Mouse (Mus musculus) midbrain, embryonic 11.5 days (tissue): ENCODE data around the gene Ankrd44. TPM values are rescaled to one million over a fixed set of nuclear protein-coding genes. Genes with fewer than 3 reads are reported as not detected.

Experiments used
- ATAC-seq: fragments of 200-750 bp; cut with Nextera tagmentation; 2 replicates; pipeline ENCODE4 v1.8.0; 2017; ENCODE audit warnings: moderate TSS enrichment, moderate library complexity; ENCODE audit not compliant: low FRiP score
- DNase-seq: peaks from one replicate; pipeline ENCODE4 v3.0.0; 2015; ENCODE audit warnings: low spot score; ENCODE audit errors: missing footprints
- H3K27ac ChIP-seq: fragments of 300-500 bp; sonication (generic); 2 replicates; pipeline ENCODE4 v1.5.1; 2014; ENCODE audit warnings: low read depth, low read length
- H3K27me3 ChIP-seq: fragments of 300-500 bp; sonication (generic); 2 replicates; pipeline ENCODE4 v1.6.1; 2014; ENCODE audit warnings: mild to moderate bottlenecking, low read length, moderate library complexity, mixed read lengths; ENCODE audit not compliant: control insufficient read depth, insufficient read depth
- H3K36me3 ChIP-seq: fragments of 300-500 bp; sonication (generic); 2 replicates; pipeline ENCODE4 v1.6.1; 2014; ENCODE audit warnings: mild to moderate bottlenecking, low read length, moderate library complexity, mixed read lengths; ENCODE audit not compliant: control insufficient read depth, insufficient read depth
- H3K4me1 ChIP-seq: fragments of 300-500 bp; sonication (generic); 2 replicates; pipeline ENCODE4 v1.6.1; 2014; ENCODE audit warnings: low read length; ENCODE audit not compliant: control insufficient read depth, insufficient read depth
- H3K4me2 ChIP-seq: fragments of 300-500 bp; sonication (generic); 2 replicates; pipeline ENCODE4 v1.6.1; 2014; ENCODE audit warnings: mild to moderate bottlenecking, moderate library complexity
- H3K4me3 ChIP-seq: fragments of 300-500 bp; sonication (generic); 2 replicates; pipeline ENCODE4 v1.5.1; 2014; ENCODE audit warnings: low read depth, low read length
- H3K9ac ChIP-seq: fragments of 300-500 bp; sonication (generic); 2 replicates; pipeline ENCODE4 v1.6.1; 2014; ENCODE audit warnings: low read length
- H3K9me3 ChIP-seq: fragments of 300-500 bp; sonication (generic); 2 replicates; pipeline ENCODE4 v1.6.1; 2016; ENCODE audit warnings: low read length; ENCODE audit not compliant: control insufficient read depth
- WGBS: fragments of 180-500 bp; shearing (Covaris S2); extraction: QIAGEN DNeasy Blood & Tissue Kit; methylation state at CpG from one replicate; pipeline ENCODE4 v1.1.7; 2014; 5-methylcytosine and 5-hydroxymethylcytosine counted together
- polyA plus RNA-seq: library from polyadenylated mRNA; unstranded; fragments of >200 nt; fragmentation: Nextera tagmentation; extraction: Ambion mirVana; gene quantifications from 2 replicates; pipeline ENCODE4 v1.2.1, GENCODE M21; 2014

Gene Ankrd44
- polyA plus RNA-seq, 1 experiment from 2014 or later: 10.1 TPM

DNA sequence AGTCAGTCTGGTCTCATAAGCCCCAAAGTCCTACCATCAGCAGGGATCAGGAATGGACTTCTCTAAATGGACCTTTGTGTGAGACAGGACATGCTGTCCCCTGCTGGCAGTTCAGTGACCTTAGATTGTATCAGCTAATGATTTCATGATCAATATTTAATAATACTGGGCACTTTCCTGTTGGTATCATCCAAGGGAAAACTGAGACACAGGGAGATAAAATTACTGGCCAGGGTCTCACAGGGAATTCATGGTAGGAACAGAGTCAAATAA, 13.2 kb downstream of the Ankrd44 start:
- Histone ChIP-seq H3K9ac (no peak overlapping the region), H3K9me3 (no peaks in the 10 kb centered on the region), H3K36me3 (no peaks in the 10 kb centered on the region), H3K27ac (no peak overlapping the region), H3K4me2 (no peak overlapping the region), H3K4me1 (0 out of 2 replicates have a peak, but pooled peaks cover 2% of the 10 kb centered on the region), H3K4me3 (no peak overlapping the region), H3K27me3 (no peaks in the 10 kb centered on the region)
- DNase-seq: peak; percentile 8
- ATAC-seq: no peak

DNA sequence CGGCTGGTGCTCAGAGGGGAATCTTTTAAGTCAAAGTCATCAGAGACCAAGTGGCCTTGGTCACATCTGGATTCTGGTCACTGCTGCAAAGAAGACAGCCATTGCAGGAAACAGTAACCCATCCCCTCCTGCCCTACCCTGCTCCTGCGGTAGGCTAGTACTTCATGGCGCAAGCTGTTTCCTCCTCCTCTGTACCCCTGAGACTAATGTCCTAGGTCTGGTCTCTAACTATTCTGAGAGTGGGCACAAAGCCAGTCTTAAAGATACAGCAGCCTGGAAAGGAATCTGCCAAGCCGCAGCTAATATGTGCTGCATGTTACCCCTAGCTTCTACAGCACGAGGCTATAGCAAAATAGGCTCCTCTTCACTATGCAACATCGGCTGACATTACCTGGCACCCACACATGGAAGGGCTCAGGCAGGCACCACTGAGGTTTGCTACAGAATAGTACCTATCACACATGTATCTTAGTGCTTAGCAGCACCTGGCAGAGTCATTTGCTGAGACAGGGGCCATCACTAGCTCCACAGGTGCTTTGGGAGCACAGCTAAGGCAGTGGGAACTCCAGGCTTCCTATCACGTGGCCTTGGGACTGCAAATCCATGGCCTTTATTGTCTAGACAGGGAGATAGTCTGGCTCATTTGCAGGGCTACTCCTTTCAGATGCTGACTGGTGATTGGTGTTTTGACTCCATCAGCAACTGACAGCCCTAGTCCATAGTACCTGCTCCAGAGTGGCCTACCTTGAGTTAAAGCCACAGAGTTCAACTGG, 13.7 kb downstream of the Ankrd44 start:
- 0 out of 2 replicates have a peak, but pooled peaks cover 2% of the 10 kb centered on the region for H3K4me1 ChIP-seq
- DNase-seq (peak; percentile 81), ATAC-seq (no peak)
- no peaks in the 10 kb centered on the region for H3K36me3 ChIP-seq
- no peak overlapping the region for H3K4me3 ChIP-seq
- H3K27me3 ChIP-seq: no peaks in the 10 kb centered on the region
- no peak overlapping the region for H3K27ac ChIP-seq
- H3K4me2 ChIP-seq: no peak overlapping the region
- WGBS: 81% methylated on average over 7 of the region's 7 CpGs
- no peak overlapping the region for H3K9ac ChIP-seq
- no peaks in the 10 kb centered on the region for H3K9me3 ChIP-seq

DNA sequence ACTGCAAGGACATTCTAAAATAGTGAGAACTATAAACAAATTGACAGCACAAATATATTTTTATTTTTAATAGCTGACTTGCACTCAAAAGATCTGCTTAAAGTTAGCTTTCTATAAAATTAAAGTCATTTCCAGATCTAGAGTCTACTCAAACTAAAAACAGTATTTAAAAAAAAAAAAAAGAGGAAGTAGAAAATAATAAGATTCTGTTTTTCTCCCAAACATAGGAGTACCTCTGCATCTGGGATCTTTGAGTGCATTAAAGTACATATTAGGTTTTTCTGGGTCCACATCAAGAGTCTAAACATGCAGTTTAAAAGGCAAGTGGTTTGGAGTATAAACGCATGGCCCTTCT, 15.0 kb downstream of the Ankrd44 start:
- H3K27ac ChIP-seq: no peak overlapping the region
- WGBS: 93% methylated on average over 1 of the region's 1 CpGs
- ATAC-seq: no peak
- DNase-seq: no peak
- H3K4me1 ChIP-seq: peaks cover 4% of the 10 kb centered on the region; the same call in 1 of the 2 replicates
- no peaks in the 10 kb centered on the region for H3K36me3 ChIP-seq
- no peak overlapping the region for H3K9ac ChIP-seq
- no peak overlapping the region for H3K4me2 ChIP-seq
- no peaks in the 10 kb centered on the region for H3K27me3 ChIP-seq
- H3K9me3 ChIP-seq: no peaks in the 10 kb centered on the region
- no peak overlapping the region for H3K4me3 ChIP-seq

DNA sequence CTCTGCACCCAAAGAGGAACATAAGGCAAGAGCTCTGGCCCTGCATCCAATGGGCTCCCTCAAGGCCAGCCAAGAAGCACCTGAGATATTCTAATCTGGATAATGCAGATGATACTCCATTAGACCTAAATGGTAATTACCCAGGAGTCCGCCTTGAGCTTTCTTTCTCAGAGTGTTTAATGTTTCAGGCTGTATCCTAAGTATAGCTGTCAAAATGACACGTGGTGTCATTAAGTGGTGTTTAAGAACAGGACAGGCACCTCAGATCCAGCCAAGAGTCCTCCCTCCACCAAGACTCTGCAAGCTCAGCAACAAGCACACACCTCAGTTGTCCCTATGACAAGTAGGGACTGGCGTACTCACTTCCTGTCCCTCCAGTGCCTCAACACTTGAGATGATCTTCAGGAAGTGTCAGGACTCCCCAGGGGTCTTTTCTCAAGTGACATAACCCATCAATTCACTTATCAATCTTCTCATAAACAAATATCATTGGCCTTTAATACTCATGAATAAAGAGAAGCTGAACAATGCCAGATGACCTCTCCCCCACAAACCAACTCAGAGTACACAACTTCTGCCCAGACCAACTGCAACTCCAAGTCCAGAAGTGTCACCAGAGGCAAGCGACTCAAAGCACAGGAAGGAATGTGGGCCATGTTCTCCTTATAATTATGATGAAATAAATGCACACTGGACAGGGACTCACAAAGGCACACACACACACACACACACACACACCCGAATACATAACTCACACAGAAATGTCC, 15.5 kb downstream of the Ankrd44 start:
- no peak overlapping the region for H3K27ac ChIP-seq
- no peak for ATAC-seq
- no peaks in the 10 kb centered on the region for H3K27me3 ChIP-seq
- no peak overlapping the region for H3K9ac ChIP-seq
- H3K36me3 ChIP-seq: no peaks in the 10 kb centered on the region
- 84% methylated on average over 5 of the region's 5 CpGs for WGBS
- H3K9me3 ChIP-seq: no peaks in the 10 kb centered on the region
- no peak for DNase-seq
- H3K4me2 ChIP-seq: no peak overlapping the region
- no peak overlapping the region for H3K4me3 ChIP-seq
- H3K4me1 ChIP-seq: peaks cover 4% of the 10 kb centered on the region; the same call in 1 of the 2 replicates

DNA sequence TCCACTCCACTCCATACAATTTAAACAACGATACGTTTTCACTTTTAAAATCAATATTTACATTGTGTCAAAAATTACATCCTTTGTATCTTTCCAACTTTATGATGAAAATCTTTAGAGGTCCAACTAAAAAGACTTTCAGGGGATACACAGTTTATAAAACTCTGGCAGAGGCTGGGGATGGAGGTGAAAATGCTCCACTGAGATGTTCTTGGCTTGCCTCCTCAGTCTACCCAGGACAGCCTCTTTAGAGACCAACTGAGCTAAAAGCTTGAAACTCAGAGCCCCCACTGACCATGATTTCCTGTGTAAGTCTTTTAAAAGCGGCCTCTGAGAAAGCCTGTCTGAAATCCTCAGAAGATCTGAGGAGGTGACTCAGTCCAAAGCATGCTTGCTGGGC, 17.4 kb downstream of the Ankrd44 start:
- Histone ChIP-seq H3K9me3 (no peaks in the 10 kb centered on the region), H3K27ac (no peak overlapping the region), H3K9ac (no peak overlapping the region), H3K4me1 (peaks cover 4% of the 10 kb centered on the region; the same call in 1 of the 2 replicates), H3K36me3 (no peaks in the 10 kb centered on the region), H3K4me2 (no peak overlapping the region), H3K4me3 (no peak overlapping the region), H3K27me3 (no peaks in the 10 kb centered on the region)
- 82% methylated on average over 3 of the region's 3 CpGs for WGBS
- peak; percentile 76 for DNase-seq
- ATAC-seq: no peak

DNA sequence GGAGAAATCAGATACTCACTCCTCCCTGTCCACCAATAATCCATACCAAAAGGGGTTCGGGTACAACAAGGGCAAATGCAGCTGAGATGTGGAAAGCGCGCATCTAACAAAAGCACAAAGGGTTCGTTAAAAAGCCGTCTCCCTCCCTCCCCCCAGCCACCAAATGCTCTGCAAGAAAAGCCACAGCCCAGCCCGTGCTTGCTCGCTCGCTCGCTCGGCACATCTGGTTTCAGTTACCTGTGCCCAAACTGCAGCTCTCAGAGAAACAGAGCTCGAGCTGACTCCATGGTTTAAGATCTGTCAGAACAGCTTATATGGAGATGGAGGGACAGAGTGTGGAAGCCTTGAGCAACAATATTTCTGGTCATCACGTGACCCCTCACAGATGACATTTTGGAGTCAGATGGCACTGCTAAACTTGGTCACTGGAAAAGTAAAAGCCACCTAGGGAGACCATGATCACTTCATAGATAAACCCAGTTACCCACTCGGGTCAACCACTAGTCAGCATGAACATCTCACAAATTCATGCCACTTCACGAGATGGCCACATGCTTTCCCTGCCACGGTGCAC, 19.0 kb downstream of the Ankrd44 start:
- Histone ChIP-seq H3K4me3 (no peak overlapping the region), H3K9me3 (no peaks in the 10 kb centered on the region), H3K9ac (no peak overlapping the region), H3K4me2 (no peak overlapping the region), H3K27ac (no peak overlapping the region), H3K36me3 (no peaks in the 10 kb centered on the region), H3K4me1 (peaks cover 4% of the 10 kb centered on the region; the same call in 1 of the 2 replicates), H3K27me3 (no peaks in the 10 kb centered on the region)
- DNase-seq (peak; percentile 83), ATAC-seq (no peak)
- 41% methylated on average over 15 of the region's 15 CpGs for WGBS

DNA sequence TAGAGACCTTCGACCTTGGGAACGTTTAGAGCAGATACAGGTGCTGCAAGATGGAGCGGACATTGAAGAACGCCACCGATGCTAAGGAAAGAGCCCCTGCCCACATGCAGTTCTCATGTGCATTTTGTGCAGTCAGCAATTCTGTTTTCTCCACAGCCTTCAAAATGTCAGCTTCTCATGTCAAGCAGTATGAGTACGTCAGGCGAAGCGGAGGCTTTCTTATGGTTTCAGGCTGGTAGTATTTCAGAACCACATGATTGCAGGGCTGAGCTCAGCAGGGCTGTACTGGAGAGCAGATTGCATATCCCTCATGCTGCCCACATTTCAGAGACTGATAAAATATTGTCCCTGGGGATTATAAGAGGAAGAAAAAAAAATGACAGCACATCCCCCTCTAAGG, 19.9 kb downstream of the Ankrd44 start:
- Histone ChIP-seq H3K27ac (no peak overlapping the region), H3K27me3 (no peaks in the 10 kb centered on the region), H3K9me3 (no peaks in the 10 kb centered on the region), H3K4me2 (no peak overlapping the region), H3K4me1 (peaks cover 4% of the 10 kb centered on the region; the same call in 1 of the 2 replicates), H3K4me3 (no peak overlapping the region), H3K9ac (no peak overlapping the region), H3K36me3 (no peaks in the 10 kb centered on the region)
- 87% methylated on average over 8 of the region's 8 CpGs for WGBS
- DNase-seq (no peak), ATAC-seq (no peak)

DNA sequence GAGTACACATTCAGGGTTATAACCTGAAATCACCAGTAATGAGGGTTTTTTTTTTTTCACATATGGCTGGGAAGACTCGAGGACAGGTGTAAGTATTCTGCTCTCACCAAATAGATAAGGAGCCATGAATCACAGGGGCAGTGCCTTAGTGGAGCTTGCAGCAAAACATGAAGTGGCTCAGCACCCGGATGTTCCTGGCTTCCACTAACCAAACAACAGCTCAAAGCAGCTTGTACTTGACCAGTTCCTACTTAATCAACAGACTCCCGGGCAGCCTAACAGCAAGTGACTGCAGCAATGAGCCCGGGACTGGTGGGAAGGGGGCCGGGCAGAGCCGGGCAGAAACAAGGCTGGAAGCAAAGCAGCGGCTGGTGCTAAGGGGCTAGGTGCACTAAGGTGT, 20.6 kb downstream of the Ankrd44 start:
- no peak overlapping the region for H3K9ac ChIP-seq
- no peaks in the 10 kb centered on the region for H3K36me3 ChIP-seq
- no peak for DNase-seq
- no peak for ATAC-seq
- WGBS: 69% methylated on average over 7 of the region's 7 CpGs
- no peaks in the 10 kb centered on the region for H3K9me3 ChIP-seq
- H3K4me1 ChIP-seq: peaks cover 3% of the 10 kb centered on the region; the same call in 1 of the 2 replicates
- H3K4me2 ChIP-seq: no peak overlapping the region
- H3K4me3 ChIP-seq: no peak overlapping the region
- H3K27ac ChIP-seq: no peak overlapping the region
- H3K27me3 ChIP-seq: no peaks in the 10 kb centered on the region

DNA sequence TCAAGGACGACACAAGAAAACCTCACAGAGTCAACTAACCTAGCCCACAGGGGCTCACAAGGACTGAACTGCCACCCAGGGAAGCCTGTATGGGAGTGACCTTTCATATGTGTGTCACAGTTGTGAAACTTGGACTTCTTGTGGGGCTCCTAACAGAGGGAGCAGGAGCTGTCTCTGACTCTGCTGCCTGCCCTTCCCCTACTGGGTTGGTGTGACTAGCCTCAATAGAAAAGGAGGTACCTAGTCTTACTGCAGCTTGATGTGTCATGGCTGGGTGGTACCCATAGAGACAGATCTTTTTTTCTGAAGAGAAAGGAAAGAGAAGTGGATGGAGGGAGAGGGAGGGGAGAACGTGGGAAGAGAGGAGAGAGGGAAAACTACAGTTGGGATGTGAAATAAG, 22.0 kb downstream of the Ankrd44 start:
- ATAC-seq (no peak), DNase-seq (peak; percentile 81)

More for the DNA sequence above, 22.0 kb downstream of the Ankrd44 start:
- WGBS: 87% methylated on average over 2 of the region's 2 CpGs
- no peak overlapping the region for H3K4me3 ChIP-seq
- H3K4me1 ChIP-seq: peaks cover 2% of the 10 kb centered on the region; the same call in 1 of the 2 replicates
- no peaks in the 10 kb centered on the region for H3K27me3 ChIP-seq
- no peaks in the 10 kb centered on the region for H3K36me3 ChIP-seq
- H3K9ac ChIP-seq: no peak overlapping the region
- H3K4me2 ChIP-seq: no peak overlapping the region
- H3K9me3 ChIP-seq: no peaks in the 10 kb centered on the region
- no peak overlapping the region for H3K27ac ChIP-seq
